8 mouse cellular contexts compared by ENCODE assay signal in the genomic region with DNA sequence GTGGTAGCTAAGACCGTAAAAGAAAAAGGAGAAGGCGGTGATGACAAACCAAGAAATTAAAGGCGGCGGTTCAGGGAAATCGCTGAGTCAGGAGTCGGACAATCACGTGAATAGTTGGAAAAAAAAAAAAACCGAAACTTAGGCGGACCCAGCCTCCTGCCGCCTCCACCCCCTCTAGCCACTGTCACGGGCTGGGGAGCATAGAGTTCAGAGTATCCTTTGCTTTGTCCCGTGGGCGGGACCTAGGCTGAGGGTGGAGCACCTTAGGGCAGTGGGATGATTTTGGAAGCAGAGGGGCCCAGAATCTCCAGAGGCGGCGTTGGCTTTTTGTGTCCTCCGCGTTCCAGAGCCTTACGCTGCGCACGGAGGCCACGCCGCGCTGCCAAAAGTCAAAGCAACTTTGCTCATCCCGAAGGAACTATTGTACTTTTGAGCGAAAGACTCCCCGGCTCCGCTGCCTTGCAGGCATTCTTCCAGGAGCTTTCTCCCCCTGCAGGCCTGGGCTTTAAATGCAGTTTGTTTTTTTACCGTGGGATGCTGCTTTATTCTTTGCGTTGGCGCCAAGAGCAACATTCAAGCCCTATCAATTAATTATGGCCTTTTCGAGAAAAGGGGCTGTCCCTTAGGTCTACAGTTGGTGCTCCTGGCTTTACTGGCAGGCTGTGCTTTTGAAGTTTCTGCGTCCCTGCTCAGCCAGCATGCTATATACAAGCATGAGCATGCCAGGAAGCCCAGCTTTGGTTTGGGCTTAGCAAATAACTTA. TPM values are rescaled to one million over a fixed set of nuclear protein-coding genes. Genes with fewer than 3 reads are reported as not detected.
DNase-seq lines count a peak whose midpoint lies in the region; ATAC-seq and TF ChIP-seq lines count a peak whose summit lies in the region.

No protein-coding gene starts in this region.

- peak; percentile 77 for ATAC-seq in Patski
- peak; percentile 93 for ATAC-seq in hindbrain, embryonic 15.5 days (ENCODE audit: low FRiP score, low read depth)

- H3K9ac ChIP-seq in hindbrain, embryonic 15.5 days, result peak overlapping the region; percentile 40; the same call in 1 of the 2 replicates

- POLR2A ChIA-PET in Patski (lab: Charles Lee), result interaction anchor here (1.9 kb wide), 1 partner anchor 17 kb away, joined by 8 read pairs; a partner anchor contains a TSS

- H3K4me2 ChIP-seq in hindbrain, embryonic 15.5 days, result peak overlapping the region; percentile 58

- peak overlapping the region; percentile 81 for H3K27ac ChIP-seq in hindbrain, embryonic 15.5 days (replicated peaks)

- no peaks in the 10 kb centered on the region for H3K36me3 ChIP-seq in hindbrain, embryonic 15.5 days

- in situ Hi-C loops in Patski (cut with MboI; ENCODE audit: low pct_unique_long_range_greater_than_20kb), result no loop called here

- CTCF ChIA-PET in Patski (lab: Charles Lee), result interaction anchor here (0.9 to 2.1 kb wide), 5 partner anchors 12 to 236 kb away, joined by 3 to 6 read pairs (median 4); no protein-coding TSS in a partner anchor

- no peaks in the 10 kb centered on the region for H3K9me3 ChIP-seq in hindbrain, embryonic 15.5 days

- TF ChIP-seq CTCF in Patski (IDR thresholded peaks at IDR 0.05), result peak; percentile 76

- H3K27me3 ChIP-seq in Patski, result peaks cover 28% of the 10 kb centered on the region
- H3K27me3 ChIP-seq in hindbrain, embryonic 15.5 days, result no peaks in the 10 kb centered on the region

- H3K4me3 ChIP-seq in hindbrain, embryonic 15.5 days, result peak overlapping the region; percentile 60

- peak; percentile 30 for DNase-seq in Patski (ENCODE audit: low read depth, low spot score)
- peak; percentile 67 to 70 for DNase-seq in cerebellum, postnatal 25 days
- DNase-seq in frontal cortex, postnatal 25 days (ENCODE audit: low spot score in 2 of 2), result peak; percentile 14 to 38
- peak; percentile 22 for DNase-seq in left cerebral cortex, adult 11 months (ENCODE audit: low spot score)
- DNase-seq in lung, postnatal 4 days, result peak; percentile 76 to 88
- DNase-seq in retina, postnatal 7 days (ENCODE audit: low read depth, low spot score), result peak; percentile 50
- DNase-seq in urinary bladder, adult 2 months (ENCODE audit: low spot score), result peak; percentile 31

- WGBS in hindbrain, embryonic 15.5 days, result 20% methylated on average over 32 of the region's 32 CpGs

- H3K4me1 ChIP-seq in hindbrain, embryonic 15.5 days (replicated peaks), result no peaks in the 10 kb centered on the region

RNA-seq across cellular contexts. Expression of a gene that starts 17.5 kb away (rescaled TPM):
- polyA plus RNA-seq in Patski (2021), result 415 TPM
- 63.3 and 64.3 TPM in 2 replicates for polyA plus RNA-seq in hindbrain, embryonic 15.5 days (2015; fragmentation: Nextera tagmentation; extraction: Ambion mirVana)
- 181 and 199 TPM in 2 replicates for polyA plus RNA-seq in urinary bladder, adult 2 months (2012; rRNA removed)

Comparison
In these comparisons a context has a peak if more than half of its experiments do, and no peak if none do; other contexts are left out.
1. Peak in every context shown above with its lines: DNase-seq, ATAC-seq, H3K4me3 ChIP-seq and H3K27ac ChIP-seq.
2. DNase-seq: peak in every context shown above with its lines; median percentile 82 in lung, postnatal 4 days; 68 in cerebellum, postnatal 25 days; 50 in retina, postnatal 7 days; 31 in urinary bladder, adult 2 months; 30 in Patski; 26 in frontal cortex, postnatal 25 days; 22 in left cerebral cortex, adult 11 months.